Mouse (Mus musculus): ENCODE data around the gene Usmg5. TPM values are rescaled to one million over a fixed set of nuclear protein-coding genes. Genes with fewer than 3 reads are reported as not detected.

The Usmg5 gene
- total and polyA plus RNA-seq, 2 experiments, result 125 to 264 TPM

DNA sequence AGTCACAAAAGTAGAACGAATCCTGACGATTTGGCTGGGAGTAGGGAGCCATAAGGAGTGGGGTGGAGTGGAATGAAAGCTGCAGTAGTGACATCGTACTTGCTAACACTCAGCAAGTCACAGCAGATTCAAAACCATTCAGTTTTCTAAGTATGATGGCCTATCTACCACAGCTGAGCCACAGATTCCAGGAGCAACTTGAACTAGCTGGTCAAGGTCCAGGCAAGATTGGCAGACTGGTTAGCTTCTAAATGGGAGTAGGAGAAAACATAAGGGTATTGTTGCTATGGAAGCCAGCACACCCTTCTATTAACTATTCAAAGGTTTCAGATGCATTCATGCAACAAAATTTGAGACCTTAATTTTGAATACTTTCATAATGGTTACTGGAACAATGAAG is 2.2 kb downstream of the Usmg5 start:
- WGBS, result 14% methylated on average over 3 of the region's 3 CpGs
- Histone ChIP-seq H3K36me3 (ENCODE audit: control insufficient read depth, insufficient read depth, low read length) (peaks cover 34% of the 10 kb centered on the region), H3K9ac (ENCODE audit: low read depth, low read length) (no peak overlapping the region), H3K79me2 (ENCODE audit: control insufficient read depth, insufficient read depth, low read length) (peaks cover 27% of the 10 kb centered on the region; the same call in 1 of the 2 replicates), H3K4me1 (ENCODE audit: control insufficient read depth, insufficient read depth, low read length) (peaks cover 12% of the 10 kb centered on the region), H3K4me3 (ENCODE audit: insufficient read depth, low read depth, low read length) (no peak overlapping the region), H3K27ac (replicated peaks; ENCODE audit: insufficient read depth, low read depth, low read length) (peak overlapping the region; percentile 19; the same call in 1 of the 2 replicates), H3K27me3 (ENCODE audit: control insufficient read depth, insufficient read depth, low read length) (no peaks in the 10 kb centered on the region)
- DNase-seq (ENCODE audit: extremely low read depth, low read depth, low spot score), result peak; percentile 78
- TF ChIP-seq POLR2A (IDR thresholded peaks at IDR 0.05; ENCODE audit: extremely low read depth, insufficient read depth, low read length) (no peak), CTCF (IDR thresholded peaks at IDR 0.05; ENCODE audit: low read depth, low read length) (no peak)

DNA sequence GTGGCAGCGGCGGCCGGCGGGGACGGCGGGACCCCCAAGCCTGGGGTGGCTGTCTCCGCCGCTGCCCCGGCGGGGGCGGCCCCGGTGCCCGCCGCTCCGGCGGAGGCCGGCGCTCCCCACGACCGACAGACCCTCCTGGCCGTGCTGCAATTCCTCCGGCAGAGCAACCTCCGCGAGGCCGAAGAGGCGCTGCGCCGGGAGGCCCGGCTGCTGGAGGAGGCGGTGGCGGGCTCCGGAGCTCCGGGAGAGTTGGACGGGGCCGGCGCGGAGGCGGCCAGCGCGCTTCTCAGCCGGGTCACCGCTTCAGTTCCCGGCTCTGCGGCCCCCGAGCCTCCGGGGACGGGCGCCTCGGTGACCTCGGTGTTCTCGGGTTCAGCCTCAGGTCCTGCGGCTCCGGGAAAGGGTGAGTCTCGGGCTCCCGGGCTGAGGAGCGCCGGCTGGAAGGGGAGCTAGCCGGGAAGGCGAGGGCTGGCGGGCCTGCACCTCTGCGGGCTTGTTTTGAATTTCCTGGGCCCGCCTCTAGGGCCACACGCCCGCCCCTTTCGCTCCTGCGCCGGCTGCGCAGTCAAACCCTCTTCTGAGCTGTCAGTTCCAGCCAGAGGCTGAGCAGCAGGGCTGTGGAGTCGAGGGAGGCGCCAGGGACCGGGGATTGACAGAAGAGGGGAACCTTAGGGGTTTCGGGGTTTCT is 22.4 kb downstream of the Usmg5 start:
- peak; percentile 75 for DNase-seq (ENCODE audit: extremely low read depth, low read depth, low spot score)

DNA sequence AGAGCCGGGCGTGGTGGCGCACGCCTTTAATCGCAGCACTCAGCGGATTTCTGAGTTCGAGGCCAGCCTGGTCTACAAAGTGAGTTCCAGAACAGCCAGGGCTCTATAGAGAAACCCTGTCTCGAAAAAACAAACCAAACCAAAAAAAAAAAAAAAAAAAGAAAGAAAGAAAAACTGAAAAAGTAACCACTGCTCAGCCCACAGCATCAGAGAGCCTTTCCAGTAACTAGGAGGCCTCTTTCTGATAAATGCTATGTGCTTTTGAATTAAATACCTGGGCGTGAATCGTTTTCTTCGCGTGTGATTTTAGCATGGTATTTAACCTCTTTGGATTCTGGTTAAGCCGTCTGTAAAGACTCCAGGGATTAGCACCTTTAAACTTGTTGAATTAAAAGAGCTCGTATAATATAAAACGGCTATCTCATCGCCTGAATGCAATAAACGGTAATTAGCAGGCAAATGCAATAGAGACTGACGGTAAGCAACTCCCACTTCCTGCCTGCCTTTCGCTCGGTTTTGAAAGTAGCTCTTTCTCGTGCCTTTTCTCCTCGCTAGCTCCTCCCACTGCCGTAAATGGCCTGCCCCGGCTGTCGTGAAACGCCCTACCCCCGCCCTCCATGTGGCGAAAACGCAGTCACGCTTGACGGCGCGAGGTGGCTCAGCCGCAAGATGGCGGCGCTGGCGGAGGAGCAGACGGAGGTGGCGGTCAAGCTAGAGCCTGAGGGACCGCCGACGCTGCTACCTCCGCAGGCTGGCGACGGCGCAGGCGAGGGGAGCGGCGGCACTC is 23.2 kb downstream of the Usmg5 start, which contains the start of gene Taf5:
Gene Taf5 (plus strand): TSS at position 651 of the 787 bp plus-strand sequence.
- TF ChIP-seq POLR2A (IDR thresholded peaks at IDR 0.05; ENCODE audit: extremely low read depth, insufficient read depth, low read length), result peak; percentile 87
- TF ChIP-seq CTCF (IDR thresholded peaks at IDR 0.05; ENCODE audit: low read depth, low read length), result no peak
- 8% methylated on average over 49 of the region's 49 CpGs for WGBS
- H3K4me1 ChIP-seq (ENCODE audit: control insufficient read depth, insufficient read depth, low read length), result no peaks in the 10 kb centered on the region
- H3K27ac ChIP-seq (replicated peaks; ENCODE audit: insufficient read depth, low read depth, low read length), result peak within 1 kb of the TSS; percentile 36
- H3K4me3 ChIP-seq (ENCODE audit: insufficient read depth, low read depth, low read length), result peak within 1 kb of the TSS; percentile 68
- H3K36me3 ChIP-seq (ENCODE audit: control insufficient read depth, insufficient read depth, low read length), result peaks cover 8% of the 10 kb centered on the region
- H3K27me3 ChIP-seq (ENCODE audit: control insufficient read depth, insufficient read depth, low read length), result no peaks in the 10 kb centered on the region
- no peaks in the 10 kb centered on the region for H3K79me2 ChIP-seq (ENCODE audit: control insufficient read depth, insufficient read depth, low read length)
- peak within 1 kb of the TSS; percentile 98 for H3K9ac ChIP-seq (ENCODE audit: low read depth, low read length)
- DNase-seq (ENCODE audit: extremely low read depth, low read depth, low spot score), result peak; percentile 91

More for the DNA sequence above, 22.4 kb downstream of the Usmg5 start:
- TF ChIP-seq POLR2A (IDR thresholded peaks at IDR 0.05; ENCODE audit: extremely low read depth, insufficient read depth, low read length) (peak; percentile 47; the same call in 1 of the 2 replicates), CTCF (IDR thresholded peaks at IDR 0.05; ENCODE audit: low read depth, low read length) (no peak)
- Histone ChIP-seq H3K27ac (replicated peaks; ENCODE audit: insufficient read depth, low read depth, low read length) (peak overlapping the region; percentile 36), H3K36me3 (ENCODE audit: control insufficient read depth, insufficient read depth, low read length) (peaks cover 10% of the 10 kb centered on the region), H3K9ac (ENCODE audit: low read depth, low read length) (peak overlapping the region; percentile 98), H3K79me2 (ENCODE audit: control insufficient read depth, insufficient read depth, low read length) (no peaks in the 10 kb centered on the region), H3K4me3 (ENCODE audit: insufficient read depth, low read depth, low read length) (peak overlapping the region; percentile 68), H3K27me3 (ENCODE audit: control insufficient read depth, insufficient read depth, low read length) (no peaks in the 10 kb centered on the region), H3K4me1 (ENCODE audit: control insufficient read depth, insufficient read depth, low read length) (no peaks in the 10 kb centered on the region)
- WGBS, result under 1% methylated on average over 72 of the region's 72 CpGs

DNA sequence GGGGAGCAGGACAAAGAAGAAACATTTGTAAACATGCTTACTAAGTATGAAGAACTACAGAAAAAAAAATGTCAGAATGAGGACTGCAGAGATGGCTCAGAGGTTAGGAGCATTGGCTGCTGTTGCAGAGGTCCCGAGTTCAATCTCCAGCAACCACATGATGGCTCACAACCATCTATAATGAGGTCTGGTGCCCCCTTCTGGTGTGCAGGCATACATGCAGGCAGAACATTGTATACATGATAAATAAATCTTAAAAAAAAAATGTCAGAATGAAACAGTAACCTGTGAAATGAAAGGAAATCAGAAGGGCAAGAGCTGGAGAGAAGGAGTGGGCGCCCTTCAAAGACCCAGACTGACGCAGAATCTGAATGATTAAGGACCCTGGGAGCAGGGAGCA is 24.6 kb downstream of the Usmg5 start:
- Histone ChIP-seq H3K27me3 (ENCODE audit: control insufficient read depth, insufficient read depth, low read length) (no peaks in the 10 kb centered on the region), H3K27ac (replicated peaks; ENCODE audit: insufficient read depth, low read depth, low read length) (no peak overlapping the region), H3K36me3 (ENCODE audit: control insufficient read depth, insufficient read depth, low read length) (peaks cover 1% of the 10 kb centered on the region; the same call in 1 of the 2 replicates), H3K4me1 (ENCODE audit: control insufficient read depth, insufficient read depth, low read length) (no peaks in the 10 kb centered on the region), H3K4me3 (ENCODE audit: insufficient read depth, low read depth, low read length) (no peak overlapping the region), H3K9ac (ENCODE audit: low read depth, low read length) (no peak overlapping the region), H3K79me2 (ENCODE audit: control insufficient read depth, insufficient read depth, low read length) (no peaks in the 10 kb centered on the region)
- DNase-seq (ENCODE audit: extremely low read depth, low read depth, low spot score), result no peak
- 85% methylated on average over 3 of the region's 3 CpGs for WGBS
- TF ChIP-seq POLR2A (IDR thresholded peaks at IDR 0.05; ENCODE audit: extremely low read depth, insufficient read depth, low read length) (no peak), CTCF (IDR thresholded peaks at IDR 0.05; ENCODE audit: low read depth, low read length) (peak; percentile 19; the same call in 1 of the 2 replicates)

DNA sequence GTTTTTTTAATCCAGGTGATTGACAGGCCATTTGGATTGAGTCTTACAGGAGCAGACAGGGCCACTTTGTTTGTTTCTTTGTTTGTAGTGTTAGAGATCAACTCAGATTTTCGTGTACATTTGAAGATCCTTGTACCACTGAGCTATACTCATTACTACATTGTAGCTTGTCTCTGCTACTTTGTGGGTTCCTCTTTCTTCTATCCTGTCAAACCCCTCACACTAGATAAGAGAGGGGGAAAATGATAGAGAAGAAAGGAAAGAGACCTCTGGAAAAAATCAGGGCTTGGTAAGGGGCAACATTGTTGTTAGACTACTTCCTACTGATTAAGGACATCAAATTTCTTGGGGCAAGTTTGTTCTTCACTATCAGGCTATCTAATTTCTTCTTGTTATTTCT is 32.8 kb downstream of the Usmg5 start:
- Histone ChIP-seq H3K27ac (replicated peaks; ENCODE audit: insufficient read depth, low read depth, low read length) (no peak overlapping the region), H3K36me3 (ENCODE audit: control insufficient read depth, insufficient read depth, low read length) (no peaks in the 10 kb centered on the region), H3K4me3 (ENCODE audit: insufficient read depth, low read depth, low read length) (no peak overlapping the region), H3K79me2 (ENCODE audit: control insufficient read depth, insufficient read depth, low read length) (no peaks in the 10 kb centered on the region), H3K4me1 (ENCODE audit: control insufficient read depth, insufficient read depth, low read length) (peaks cover 6% of the 10 kb centered on the region; the same call in 1 of the 2 replicates), H3K9ac (ENCODE audit: low read depth, low read length) (no peak overlapping the region), H3K27me3 (ENCODE audit: control insufficient read depth, insufficient read depth, low read length) (no peaks in the 10 kb centered on the region)
- WGBS, result 78% methylated on average over 1 of the region's 1 CpGs
- no peak for DNase-seq (ENCODE audit: extremely low read depth, low read depth, low spot score)
- no peak for TF ChIP-seq CTCF (IDR thresholded peaks at IDR 0.05; ENCODE audit: low read depth, low read length)
- no peak for TF ChIP-seq POLR2A (IDR thresholded peaks at IDR 0.05; ENCODE audit: extremely low read depth, insufficient read depth, low read length)
